Mouse (Mus musculus): ENCODE data around the gene Cops7b. TPM values are rescaled to one million over a fixed set of nuclear protein-coding genes. Genes with fewer than 3 reads are reported as not detected.

Gene Cops7b
- polyA plus RNA-seq, 1 experiment from 2014 or later: 27.2 TPM

- H3K4me2 ChIP-seq: no peak overlapping the region
- H3K9me3 ChIP-seq (replicated peaks; ENCODE audit: control insufficient read depth, low read length): no peaks in the 10 kb centered on the region
- H3K36me3 ChIP-seq (ENCODE audit: control insufficient read depth, insufficient read depth, low read length): peaks cover 2% of the 10 kb centered on the region; the same call in 1 of the 2 replicates
- no peaks in the 10 kb centered on the region for H3K4me1 ChIP-seq (ENCODE audit: control insufficient read depth, insufficient read depth, low read length)
- ATAC-seq (replicated peaks; ENCODE audit: insufficient number of reproducible peaks, low FRiP score, low TSS enrichment): no peak
- H3K27ac ChIP-seq (ENCODE audit: low read depth, low read length): no peak overlapping the region
- WGBS (ENCODE audit: insufficient replicate concordance): 46% methylated on average over 1 of the region's 1 CpGs
- no peak overlapping the region for H3K9ac ChIP-seq (ENCODE audit: low read depth, low read length)
- no peak overlapping the region for H3K4me3 ChIP-seq (ENCODE audit: low read depth, low read length)
- H3K27me3 ChIP-seq (ENCODE audit: control insufficient read depth, insufficient read depth, low read length): no peaks in the 10 kb centered on the region
These were observed 29.4 kb downstream of the Cops7b start for GRCm38 (mm10) chr1:86612081-86612480.

- no peak overlapping the region for H3K27ac ChIP-seq (ENCODE audit: low read depth, low read length)
- H3K4me3 ChIP-seq (ENCODE audit: low read depth, low read length): no peak overlapping the region
- no peaks in the 10 kb centered on the region for H3K4me1 ChIP-seq (ENCODE audit: control insufficient read depth, insufficient read depth, low read length)
- no peaks in the 10 kb centered on the region for H3K36me3 ChIP-seq (ENCODE audit: control insufficient read depth, insufficient read depth, low read length)
- no peaks in the 10 kb centered on the region for H3K9me3 ChIP-seq (replicated peaks; ENCODE audit: control insufficient read depth, low read length)
- H3K27me3 ChIP-seq (ENCODE audit: control insufficient read depth, insufficient read depth, low read length): no peaks in the 10 kb centered on the region
- ATAC-seq (replicated peaks; ENCODE audit: insufficient number of reproducible peaks, low FRiP score, low TSS enrichment): no peak
- H3K4me2 ChIP-seq: no peak overlapping the region
- no peak overlapping the region for H3K9ac ChIP-seq (ENCODE audit: low read depth, low read length)
These were observed 31.6 kb downstream of the Cops7b start for GRCm38 (mm10) chr1:86614269-86614668.

GRCm38 (mm10) chr1:86618454-86619125, 35.9 kb downstream of the Cops7b start:
- Histone ChIP-seq H3K4me1 (ENCODE audit: control insufficient read depth, insufficient read depth, low read length) (no peaks in the 10 kb centered on the region), H3K27ac (ENCODE audit: low read depth, low read length) (no peak overlapping the region)

DNA sequence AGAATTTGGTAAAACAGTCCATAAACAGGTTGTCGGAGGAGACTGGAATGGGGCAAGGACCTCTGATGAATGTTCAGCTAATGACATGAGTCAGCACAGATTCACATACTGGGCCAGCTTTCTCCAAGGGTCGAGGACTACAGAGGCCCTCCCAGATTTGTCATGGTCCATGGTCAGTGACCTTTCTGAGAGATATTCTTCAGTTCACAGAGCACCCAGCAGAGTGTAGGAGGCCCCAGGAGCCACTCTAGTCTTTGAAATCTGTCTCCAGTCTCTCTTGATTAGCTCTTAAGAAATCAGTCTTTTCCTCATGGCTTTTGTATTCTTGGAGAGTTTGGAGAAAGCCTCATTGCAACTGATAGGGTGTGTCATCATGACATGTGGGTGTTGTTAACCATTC, 39.6 kb downstream of the Cops7b start:
- Histone ChIP-seq H3K27me3 (ENCODE audit: control insufficient read depth, insufficient read depth, low read length) (no peaks in the 10 kb centered on the region), H3K27ac (ENCODE audit: low read depth, low read length) (no peak overlapping the region), H3K4me3 (ENCODE audit: low read depth, low read length) (no peak overlapping the region), H3K36me3 (ENCODE audit: control insufficient read depth, insufficient read depth, low read length) (no peaks in the 10 kb centered on the region), H3K9me3 (replicated peaks; ENCODE audit: control insufficient read depth, low read length) (no peaks in the 10 kb centered on the region), H3K4me2 (no peak overlapping the region), H3K9ac (ENCODE audit: low read depth, low read length) (no peak overlapping the region), H3K4me1 (ENCODE audit: control insufficient read depth, insufficient read depth, low read length) (no peaks in the 10 kb centered on the region)
- no peak for ATAC-seq (replicated peaks; ENCODE audit: insufficient number of reproducible peaks, low FRiP score, low TSS enrichment)
- WGBS (ENCODE audit: insufficient replicate concordance): 82% methylated on average over 2 of the region's 2 CpGs

More at GRCm38 (mm10) chr1:86618454-86619125, 35.9 kb downstream of the Cops7b start:
- no peaks in the 10 kb centered on the region for H3K9me3 ChIP-seq (replicated peaks; ENCODE audit: control insufficient read depth, low read length)
- no peak overlapping the region for H3K9ac ChIP-seq (ENCODE audit: low read depth, low read length)
- WGBS (ENCODE audit: insufficient replicate concordance): 55% methylated on average over 10 of the region's 10 CpGs
- H3K27me3 ChIP-seq (ENCODE audit: control insufficient read depth, insufficient read depth, low read length): no peaks in the 10 kb centered on the region
- H3K4me3 ChIP-seq (ENCODE audit: low read depth, low read length): no peak overlapping the region
- H3K36me3 ChIP-seq (ENCODE audit: control insufficient read depth, insufficient read depth, low read length): no peaks in the 10 kb centered on the region
- no peak for ATAC-seq (replicated peaks; ENCODE audit: insufficient number of reproducible peaks, low FRiP score, low TSS enrichment)
- no peak overlapping the region for H3K4me2 ChIP-seq

GRCm38 (mm10) chr1:86623001-86624000, 40.6 kb downstream of the Cops7b start:
- ATAC-seq (replicated peaks; ENCODE audit: insufficient number of reproducible peaks, low FRiP score, low TSS enrichment): no peak

GRCm38 (mm10) chr1:86628270-86628669, 45.6 kb downstream of the Cops7b start:
- no peak overlapping the region for H3K9ac ChIP-seq (ENCODE audit: low read depth, low read length)
- no peak for ATAC-seq (replicated peaks; ENCODE audit: insufficient number of reproducible peaks, low FRiP score, low TSS enrichment)
- H3K9me3 ChIP-seq (replicated peaks; ENCODE audit: control insufficient read depth, low read length): no peaks in the 10 kb centered on the region
- WGBS (ENCODE audit: insufficient replicate concordance): 74% methylated on average over 3 of the region's 3 CpGs
- H3K36me3 ChIP-seq (ENCODE audit: control insufficient read depth, insufficient read depth, low read length): no peaks in the 10 kb centered on the region
- H3K4me2 ChIP-seq: no peak overlapping the region
- H3K27me3 ChIP-seq (ENCODE audit: control insufficient read depth, insufficient read depth, low read length): no peaks in the 10 kb centered on the region
- no peaks in the 10 kb centered on the region for H3K4me1 ChIP-seq (ENCODE audit: control insufficient read depth, insufficient read depth, low read length)
- H3K4me3 ChIP-seq (ENCODE audit: low read depth, low read length): no peak overlapping the region
- no peak overlapping the region for H3K27ac ChIP-seq (ENCODE audit: low read depth, low read length)

More at GRCm38 (mm10) chr1:86623001-86624000, 40.6 kb downstream of the Cops7b start:
- Histone ChIP-seq H3K4me2 (no peak overlapping the region), H3K36me3 (ENCODE audit: control insufficient read depth, insufficient read depth, low read length) (no peaks in the 10 kb centered on the region), H3K27ac (ENCODE audit: low read depth, low read length) (no peak overlapping the region), H3K4me1 (ENCODE audit: control insufficient read depth, insufficient read depth, low read length) (no peaks in the 10 kb centered on the region), H3K4me3 (ENCODE audit: low read depth, low read length) (no peak overlapping the region), H3K27me3 (ENCODE audit: control insufficient read depth, insufficient read depth, low read length) (no peaks in the 10 kb centered on the region), H3K9ac (ENCODE audit: low read depth, low read length) (no peak overlapping the region), H3K9me3 (replicated peaks; ENCODE audit: control insufficient read depth, low read length) (no peaks in the 10 kb centered on the region)
- 47% methylated on average over 16 of the region's 16 CpGs for WGBS (ENCODE audit: insufficient replicate concordance)

- no peak overlapping the region for H3K4me2 ChIP-seq
- H3K27ac ChIP-seq (ENCODE audit: low read depth, low read length): no peak overlapping the region
- H3K9me3 ChIP-seq (replicated peaks; ENCODE audit: control insufficient read depth, low read length): no peaks in the 10 kb centered on the region
- H3K4me3 ChIP-seq (ENCODE audit: low read depth, low read length): no peak overlapping the region
- H3K27me3 ChIP-seq (ENCODE audit: control insufficient read depth, insufficient read depth, low read length): no peaks in the 10 kb centered on the region
- 53% methylated on average over 4 of the region's 4 CpGs for WGBS (ENCODE audit: insufficient replicate concordance)
- H3K4me1 ChIP-seq (ENCODE audit: control insufficient read depth, insufficient read depth, low read length): no peaks in the 10 kb centered on the region
- no peak for ATAC-seq (replicated peaks; ENCODE audit: insufficient number of reproducible peaks, low FRiP score, low TSS enrichment)
- H3K36me3 ChIP-seq (ENCODE audit: control insufficient read depth, insufficient read depth, low read length): no peaks in the 10 kb centered on the region
- H3K9ac ChIP-seq (ENCODE audit: low read depth, low read length): no peak overlapping the region
These were observed 47.2 kb downstream of the Cops7b start for GRCm38 (mm10) chr1:86629936-86630335.

DNA sequence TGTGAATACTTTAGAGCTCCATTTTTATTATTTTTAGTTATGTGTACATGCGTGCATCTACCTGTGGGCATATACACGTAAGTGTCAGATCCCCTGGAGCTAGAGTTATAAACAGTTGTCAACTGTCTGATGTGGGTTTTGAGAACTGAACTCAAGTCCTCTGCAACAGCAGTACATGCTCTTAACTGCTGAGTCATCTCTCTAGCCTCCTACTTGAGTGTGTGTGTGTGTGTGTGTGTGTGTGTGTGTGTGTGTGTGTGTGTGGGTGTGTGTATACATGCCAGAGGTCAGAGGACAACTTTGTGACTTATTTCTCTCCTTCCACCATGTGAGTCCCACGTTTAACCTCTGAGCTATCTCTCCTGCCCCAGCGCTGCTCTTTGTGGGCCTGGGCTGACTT, 47.8 kb downstream of the Cops7b start:
- H3K9me3 ChIP-seq (replicated peaks; ENCODE audit: control insufficient read depth, low read length): no peaks in the 10 kb centered on the region
- H3K4me3 ChIP-seq (ENCODE audit: low read depth, low read length): no peak overlapping the region
- H3K9ac ChIP-seq (ENCODE audit: low read depth, low read length): no peak overlapping the region
- H3K36me3 ChIP-seq (ENCODE audit: control insufficient read depth, insufficient read depth, low read length): no peaks in the 10 kb centered on the region
- ATAC-seq (replicated peaks; ENCODE audit: insufficient number of reproducible peaks, low FRiP score, low TSS enrichment): no peak
- H3K4me2 ChIP-seq: no peak overlapping the region
- no peaks in the 10 kb centered on the region for H3K27me3 ChIP-seq (ENCODE audit: control insufficient read depth, insufficient read depth, low read length)
- H3K4me1 ChIP-seq (ENCODE audit: control insufficient read depth, insufficient read depth, low read length): no peaks in the 10 kb centered on the region
- 68% methylated on average over 4 of the region's 4 CpGs for WGBS (ENCODE audit: insufficient replicate concordance)
- no peak overlapping the region for H3K27ac ChIP-seq (ENCODE audit: low read depth, low read length)

Data from heart, embryonic 11.5 days (tissue).